Mouse (Mus musculus): Measurements from ENCODE around the gene Sorcs2. TPM values are rescaled to one million over a fixed set of nuclear protein-coding genes. Genes with fewer than 3 reads are reported as not detected.

Gene Sorcs2
- polyA plus RNA-seq, 1 experiment from 2014 or later: 12.8 TPM

- Histone ChIP-seq H3K9me3 (ENCODE audit: control insufficient read depth, low read length) (no peaks in the 10 kb centered on the region), H3K36me3 (ENCODE audit: control insufficient read depth, insufficient read depth, low read length) (0 out of 2 replicates have a peak, but pooled peaks cover 3% of the 10 kb centered on the region), H3K27ac (ENCODE audit: low read depth) (no peak overlapping the region), H3K9ac (ENCODE audit: low read length) (no peak overlapping the region), H3K4me3 (ENCODE audit: low read depth, low read length) (no peak overlapping the region), H3K4me1 (replicated peaks; ENCODE audit: control insufficient read depth, insufficient read depth, low read length) (0 out of 2 replicates have a peak, but pooled peaks cover 14% of the 10 kb centered on the region), H3K4me2 (ENCODE audit: low read length) (no peak overlapping the region), H3K27me3 (replicated peaks; ENCODE audit: control insufficient read depth, insufficient read depth, low read length) (no peaks in the 10 kb centered on the region)
- no peak for ATAC-seq (replicated peaks; ENCODE audit: low FRiP score, low TSS enrichment, low read depth)
- 87% methylated on average over 2 of the region's 2 CpGs for WGBS
- DNase-seq (ENCODE audit: low spot score): no peak
Measured at GRCm38 (mm10) chr5:36056921-36057320, 341.0 kb downstream of the Sorcs2 start.

- Histone ChIP-seq H3K9me3 (ENCODE audit: control insufficient read depth, low read length) (no peaks in the 10 kb centered on the region), H3K27me3 (replicated peaks; ENCODE audit: control insufficient read depth, insufficient read depth, low read length) (no peaks in the 10 kb centered on the region), H3K4me3 (ENCODE audit: low read depth, low read length) (no peak overlapping the region), H3K4me1 (replicated peaks; ENCODE audit: control insufficient read depth, insufficient read depth, low read length) (0 out of 2 replicates have a peak, but pooled peaks cover 11% of the 10 kb centered on the region), H3K9ac (ENCODE audit: low read length) (no peak overlapping the region), H3K4me2 (ENCODE audit: low read length) (no peak overlapping the region), H3K27ac (ENCODE audit: low read depth) (no peak overlapping the region), H3K36me3 (ENCODE audit: control insufficient read depth, insufficient read depth, low read length) (0 out of 2 replicates have a peak, but pooled peaks cover 3% of the 10 kb centered on the region)
- ATAC-seq (replicated peaks; ENCODE audit: low FRiP score, low TSS enrichment, low read depth): no peak
- 90% methylated on average over 14 of the region's 14 CpGs for WGBS
- DNase-seq (ENCODE audit: low spot score): no peak
Measured at GRCm38 (mm10) chr5:36055876-36056275, 342.1 kb downstream of the Sorcs2 start.

GRCm38 (mm10) chr5:36054498-36054897 lies 343.4 kb downstream of the Sorcs2 start:
- DNase-seq (ENCODE audit: low spot score): no peak
- no peak overlapping the region for H3K27ac ChIP-seq (ENCODE audit: low read depth)
- no peaks in the 10 kb centered on the region for H3K27me3 ChIP-seq (replicated peaks; ENCODE audit: control insufficient read depth, insufficient read depth, low read length)
- 65% methylated on average over 3 of the region's 3 CpGs for WGBS
- H3K9ac ChIP-seq (ENCODE audit: low read length): no peak overlapping the region
- H3K9me3 ChIP-seq (ENCODE audit: control insufficient read depth, low read length): no peaks in the 10 kb centered on the region
- H3K4me3 ChIP-seq (ENCODE audit: low read depth, low read length): no peak overlapping the region
- H3K36me3 ChIP-seq (ENCODE audit: control insufficient read depth, insufficient read depth, low read length): 0 out of 2 replicates have a peak, but pooled peaks cover 3% of the 10 kb centered on the region
- no peak for ATAC-seq (replicated peaks; ENCODE audit: low FRiP score, low TSS enrichment, low read depth)
- no peak overlapping the region for H3K4me2 ChIP-seq (ENCODE audit: low read length)
- 0 out of 2 replicates have a peak, but pooled peaks cover 11% of the 10 kb centered on the region for H3K4me1 ChIP-seq (replicated peaks; ENCODE audit: control insufficient read depth, insufficient read depth, low read length)

GRCm38 (mm10) chr5:36043154-36043553 lies 354.8 kb downstream of the Sorcs2 start:
- Histone ChIP-seq H3K9me3 (ENCODE audit: control insufficient read depth, low read length) (no peaks in the 10 kb centered on the region), H3K27ac (ENCODE audit: low read depth) (no peak overlapping the region), H3K4me1 (replicated peaks; ENCODE audit: control insufficient read depth, insufficient read depth, low read length) (peaks cover 17% of the 10 kb centered on the region), H3K4me3 (ENCODE audit: low read depth, low read length) (no peak overlapping the region), H3K27me3 (replicated peaks; ENCODE audit: control insufficient read depth, insufficient read depth, low read length) (no peaks in the 10 kb centered on the region), H3K36me3 (ENCODE audit: control insufficient read depth, insufficient read depth, low read length) (peaks cover 12% of the 10 kb centered on the region; the same call in 1 of the 2 replicates), H3K4me2 (ENCODE audit: low read length) (no peak overlapping the region), H3K9ac (ENCODE audit: low read length) (no peak overlapping the region)
- no peak for DNase-seq (ENCODE audit: low spot score)
- no peak for ATAC-seq (replicated peaks; ENCODE audit: low FRiP score, low TSS enrichment, low read depth)
- WGBS: 96% methylated on average over 2 of the region's 2 CpGs

- Histone ChIP-seq H3K27ac (ENCODE audit: low read depth) (peak overlapping the region; percentile 49; the same call in 1 of the 2 replicates), H3K4me3 (ENCODE audit: low read depth, low read length) (no peak overlapping the region), H3K9me3 (ENCODE audit: control insufficient read depth, low read length) (no peaks in the 10 kb centered on the region), H3K36me3 (ENCODE audit: control insufficient read depth, insufficient read depth, low read length) (peaks cover 5% of the 10 kb centered on the region; the same call in 1 of the 2 replicates), H3K4me1 (replicated peaks; ENCODE audit: control insufficient read depth, insufficient read depth, low read length) (peaks cover 17% of the 10 kb centered on the region), H3K27me3 (replicated peaks; ENCODE audit: control insufficient read depth, insufficient read depth, low read length) (no peaks in the 10 kb centered on the region), H3K9ac (ENCODE audit: low read length) (no peak overlapping the region), H3K4me2 (ENCODE audit: low read length) (no peak overlapping the region)
- ATAC-seq (replicated peaks; ENCODE audit: low FRiP score, low TSS enrichment, low read depth): no peak
- WGBS: 91% methylated on average over 6 of the region's 6 CpGs
- DNase-seq (ENCODE audit: low spot score): no peak
Measured at GRCm38 (mm10) chr5:36041756-36042155, 356.2 kb downstream of the Sorcs2 start.

- DNase-seq (ENCODE audit: low spot score) (no peak), ATAC-seq (replicated peaks; ENCODE audit: low FRiP score, low TSS enrichment, low read depth) (peak; percentile 52; the same call in 1 of the 2 replicates)
- Histone ChIP-seq H3K4me2 (ENCODE audit: low read length) (no peak overlapping the region), H3K4me1 (replicated peaks; ENCODE audit: control insufficient read depth, insufficient read depth, low read length) (peaks cover 17% of the 10 kb centered on the region), H3K27me3 (replicated peaks; ENCODE audit: control insufficient read depth, insufficient read depth, low read length) (no peaks in the 10 kb centered on the region), H3K9ac (ENCODE audit: low read length) (no peak overlapping the region), H3K9me3 (ENCODE audit: control insufficient read depth, low read length) (no peaks in the 10 kb centered on the region), H3K4me3 (ENCODE audit: low read depth, low read length) (no peak overlapping the region), H3K27ac (ENCODE audit: low read depth) (peak overlapping the region; percentile 49; the same call in 1 of the 2 replicates), H3K36me3 (ENCODE audit: control insufficient read depth, insufficient read depth, low read length) (0 out of 2 replicates have a peak, but pooled peaks cover 4% of the 10 kb centered on the region)
Measured at GRCm38 (mm10) chr5:36041236-36041562, 356.7 kb downstream of the Sorcs2 start.

GRCm38 (mm10) chr5:36040398-36041235 lies 357.3 kb downstream of the Sorcs2 start:
- H3K9me3 ChIP-seq (ENCODE audit: control insufficient read depth, low read length): no peaks in the 10 kb centered on the region
- H3K4me3 ChIP-seq (ENCODE audit: low read depth, low read length): no peak overlapping the region

GRCm38 (mm10) chr5:36039596-36039995 lies 358.3 kb downstream of the Sorcs2 start:
- Histone ChIP-seq H3K9me3 (ENCODE audit: control insufficient read depth, low read length) (no peaks in the 10 kb centered on the region), H3K27me3 (replicated peaks; ENCODE audit: control insufficient read depth, insufficient read depth, low read length) (no peaks in the 10 kb centered on the region), H3K36me3 (ENCODE audit: control insufficient read depth, insufficient read depth, low read length) (0 out of 2 replicates have a peak, but pooled peaks cover 4% of the 10 kb centered on the region), H3K9ac (ENCODE audit: low read length) (no peak overlapping the region), H3K4me3 (ENCODE audit: low read depth, low read length) (no peak overlapping the region), H3K4me1 (replicated peaks; ENCODE audit: control insufficient read depth, insufficient read depth, low read length) (peaks cover 18% of the 10 kb centered on the region), H3K4me2 (ENCODE audit: low read length) (no peak overlapping the region), H3K27ac (ENCODE audit: low read depth) (no peak overlapping the region)
- DNase-seq (ENCODE audit: low spot score): no peak
- WGBS: 89% methylated on average over 5 of the region's 5 CpGs
- no peak for ATAC-seq (replicated peaks; ENCODE audit: low FRiP score, low TSS enrichment, low read depth)

More at GRCm38 (mm10) chr5:36040398-36041235, 357.3 kb downstream of the Sorcs2 start:
- Histone ChIP-seq H3K36me3 (ENCODE audit: control insufficient read depth, insufficient read depth, low read length) (0 out of 2 replicates have a peak, but pooled peaks cover 4% of the 10 kb centered on the region), H3K4me2 (ENCODE audit: low read length) (no peak overlapping the region; the same call in 1 of the 2 replicates), H3K9ac (ENCODE audit: low read length) (no peak overlapping the region), H3K27ac (ENCODE audit: low read depth) (peak overlapping the region; percentile 49; the same call in 1 of the 2 replicates), H3K27me3 (replicated peaks; ENCODE audit: control insufficient read depth, insufficient read depth, low read length) (no peaks in the 10 kb centered on the region), H3K4me1 (replicated peaks; ENCODE audit: control insufficient read depth, insufficient read depth, low read length) (peaks cover 17% of the 10 kb centered on the region)
- 56% methylated on average over 13 of the region's 13 CpGs for WGBS
- ATAC-seq (replicated peaks; ENCODE audit: low FRiP score, low TSS enrichment, low read depth): peak; percentile 61; the same call in 1 of the 2 replicates
- peak; percentile 70 for DNase-seq (ENCODE audit: low spot score)

Measured in intestine, embryonic 14.5 days (tissue).